Mouse (Mus musculus) stomach, embryonic 16.5 days (tissue): ENCODE results near the gene Olfr1306. TPM values are rescaled to one million over a fixed set of nuclear protein-coding genes. Genes with fewer than 3 reads are reported as not detected.

Experiments
- ATAC-seq: fragments of 200-750 bp; cut with Nextera tagmentation; 2 replicates; pipeline ENCODE4 v1.8.0; 2017; ENCODE audit warnings: moderate number of reproducible peaks, moderate TSS enrichment; ENCODE audit not compliant: insufficient read depth, low FRiP score
- H3K27ac ChIP-seq: fragments of 300-500 bp; sonication (generic); 2 replicates; pipeline ENCODE4 v1.5.1; 2014; ENCODE audit warnings: low read length
- H3K27me3 ChIP-seq: fragments of 300-500 bp; sonication (generic); 2 replicates; pipeline ENCODE4 v1.6.1; 2014; ENCODE audit warnings: low read length, control low read depth, mixed read lengths; ENCODE audit not compliant: control insufficient read depth, insufficient read depth
- H3K36me3 ChIP-seq: fragments of 300-500 bp; sonication (generic); 2 replicates; pipeline ENCODE4 v1.6.1; 2014; ENCODE audit warnings: low read length; ENCODE audit not compliant: control insufficient read depth, insufficient read depth
- H3K4me1 ChIP-seq: fragments of 300-500 bp; sonication (generic); 2 replicates; pipeline ENCODE4 v1.6.1; 2014; ENCODE audit warnings: low read length, control low read depth, mixed read lengths; ENCODE audit not compliant: control insufficient read depth, insufficient read depth
- H3K4me2 ChIP-seq: fragments of 300-500 bp; sonication (generic); 2 replicates; pipeline ENCODE4 v1.6.1; 2014; ENCODE audit warnings: low read depth, low read length, mixed read lengths
- H3K4me3 ChIP-seq: fragments of 300-500 bp; sonication (generic); replicated peaks from 2 replicates; pipeline ENCODE4 v1.5.1; 2014; ENCODE audit warnings: mild to moderate bottlenecking, low read length
- H3K9ac ChIP-seq: fragments of 300-500 bp; sonication (generic); 2 replicates; pipeline ENCODE4 v1.6.1; 2014; ENCODE audit warnings: low read length
- H3K9me3 ChIP-seq: fragments of 300-500 bp; sonication (generic); replicated peaks from 2 replicates; pipeline ENCODE4 v1.6.1; 2016; ENCODE audit warnings: low read length, control low read depth; ENCODE audit not compliant: control insufficient read depth
- WGBS: fragments of 180-500 bp; shearing (Covaris S2); extraction: QIAGEN DNeasy Blood & Tissue Kit; methylation state at CpG from one replicate; pipeline ENCODE4 v1.1.7; 2014; 5-methylcytosine and 5-hydroxymethylcytosine counted together
- polyA plus RNA-seq: library from polyadenylated mRNA; unstranded; fragments of >200 nt; fragmentation: Nextera tagmentation; extraction: Ambion mirVana; gene quantifications from 2 replicates; pipeline ENCODE4 v1.2.1, GENCODE M21; 2015

Olfr1306 gene
- not detected in 2 replicates for polyA plus RNA-seq

DNA sequence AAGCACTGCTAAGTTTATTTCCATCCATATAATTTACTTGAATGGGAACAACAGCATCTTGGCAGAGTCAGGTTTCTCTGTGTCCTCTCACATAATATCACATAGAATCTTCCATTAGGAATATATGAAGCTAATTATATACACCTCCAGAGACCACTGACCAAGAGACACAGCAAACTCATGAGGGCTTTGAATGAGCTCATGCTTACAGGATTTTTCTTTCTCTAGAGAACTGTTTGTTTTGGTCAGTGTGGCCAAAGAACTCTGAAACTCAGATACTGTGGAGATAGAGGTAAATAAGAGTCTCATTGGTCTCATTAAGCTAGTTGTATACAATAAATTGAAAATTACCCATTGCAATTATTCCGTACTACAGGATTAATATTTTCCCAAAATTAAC is at the start of gene Olfr1306:
Gene Olfr1306, minus strand, starts transcription at position 101 of the 400 bp plus-strand sequence.
- Histone ChIP-seq H3K36me3 (no peaks in the 10 kb centered on the region), H3K4me1 (no peaks in the 10 kb centered on the region), H3K9me3 (no peaks in the 10 kb centered on the region), H3K27me3 (no peaks in the 10 kb centered on the region), H3K4me3 (no peak within 1 kb of the TSS), H3K4me2 (no peak within 1 kb of the TSS), H3K9ac (no peak within 1 kb of the TSS), H3K27ac (no peak within 1 kb of the TSS)
- no peak for ATAC-seq
- 71% methylated on average over 1 of the region's 1 CpGs for WGBS

DNA sequence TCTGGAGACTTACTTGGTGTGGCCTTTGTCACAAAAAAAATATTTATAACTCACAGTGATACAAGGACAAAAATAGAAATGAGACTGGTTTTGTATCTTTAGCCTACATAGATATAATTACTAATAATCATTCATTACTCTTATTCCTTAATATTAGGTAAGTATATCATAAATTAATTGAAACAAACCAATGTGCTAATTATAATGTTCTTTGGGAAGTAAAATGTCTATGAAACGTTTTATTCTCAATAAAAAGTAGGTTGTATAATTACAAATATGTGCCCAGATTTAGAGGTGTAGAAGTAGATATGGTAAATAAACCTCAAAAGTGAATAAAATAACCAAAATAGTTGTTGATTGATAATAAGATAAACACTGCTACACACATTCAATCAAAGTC is 48.8 kb upstream of the Olfr1306 start, which contains the start of gene Olfr1308:
Gene Olfr1308, minus strand, starts transcription at position 101 of the 400 bp plus-strand sequence.
- no peak within 1 kb of the TSS for H3K4me3 ChIP-seq
- 59% methylated on average over 1 of the region's 1 CpGs for WGBS
- H3K27me3 ChIP-seq = no peaks in the 10 kb centered on the region
- no peaks in the 10 kb centered on the region for H3K4me1 ChIP-seq
- H3K9ac ChIP-seq = no peak within 1 kb of the TSS
- no peak for ATAC-seq
- no peak within 1 kb of the TSS for H3K4me2 ChIP-seq
- no peaks in the 10 kb centered on the region for H3K36me3 ChIP-seq
- H3K9me3 ChIP-seq = no peaks in the 10 kb centered on the region
- H3K27ac ChIP-seq = no peak within 1 kb of the TSS

DNA sequence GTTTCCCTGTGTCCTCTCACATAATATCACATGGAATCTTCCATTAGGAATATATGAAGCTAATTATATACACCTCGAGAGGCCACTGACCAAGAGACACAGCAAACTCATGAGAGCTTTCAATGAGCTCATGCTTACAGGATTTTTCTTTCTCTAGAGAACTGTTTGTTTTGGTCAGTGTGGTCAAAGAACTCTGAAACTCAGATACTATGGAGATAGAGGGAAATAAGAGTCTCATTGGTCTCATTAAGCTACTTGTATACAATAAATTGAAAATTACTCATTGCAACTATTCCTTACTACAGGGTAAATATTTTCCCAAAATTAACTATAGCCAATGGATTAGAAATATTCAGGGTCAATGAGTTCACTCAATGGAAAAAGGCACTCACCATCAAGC is 33.3 kb upstream of the Olfr1306 start, which contains the start of gene Olfr1307:
Gene Olfr1307, minus strand, starts transcription at position 101 of the 400 bp plus-strand sequence.
- no peak within 1 kb of the TSS for H3K4me3 ChIP-seq
- H3K27me3 ChIP-seq = no peaks in the 10 kb centered on the region
- no peak for ATAC-seq
- H3K27ac ChIP-seq = no peak within 1 kb of the TSS
- 80% methylated on average over 1 of the region's 1 CpGs for WGBS
- no peaks in the 10 kb centered on the region for H3K36me3 ChIP-seq
- H3K9me3 ChIP-seq = no peaks in the 10 kb centered on the region
- H3K4me1 ChIP-seq = no peaks in the 10 kb centered on the region
- H3K9ac ChIP-seq = no peak within 1 kb of the TSS
- H3K4me2 ChIP-seq = no peak within 1 kb of the TSS

DNA sequence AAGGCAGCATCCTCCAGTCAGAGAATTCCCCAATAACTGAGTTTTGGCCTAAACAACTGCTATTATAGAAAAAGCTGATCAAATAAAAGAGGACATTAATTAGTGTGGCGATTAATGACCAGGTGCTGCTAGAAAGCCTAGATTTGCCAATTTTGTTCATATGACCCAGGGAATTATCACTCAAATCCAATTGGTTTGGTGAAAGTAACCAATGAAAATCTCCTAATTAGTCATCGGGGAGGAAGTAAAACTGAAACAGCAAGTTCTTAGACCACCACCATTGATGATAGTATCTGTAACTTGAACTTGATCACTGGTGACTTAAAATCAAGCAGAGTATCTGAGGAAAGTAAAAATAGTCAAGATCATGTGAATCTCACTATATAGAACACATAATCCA is 39.0 kb downstream of the Olfr1306 start, which contains the start of gene Olfr1305:
Gene Olfr1305, minus strand, starts transcription at position 101 of the 400 bp plus-strand sequence.
- H3K27ac ChIP-seq = no peak within 1 kb of the TSS
- H3K27me3 ChIP-seq = no peaks in the 10 kb centered on the region
- H3K9me3 ChIP-seq = no peaks in the 10 kb centered on the region
- H3K4me1 ChIP-seq = no peaks in the 10 kb centered on the region
- no peak within 1 kb of the TSS for H3K9ac ChIP-seq
- no peaks in the 10 kb centered on the region for H3K36me3 ChIP-seq
- ATAC-seq = no peak
- no peak within 1 kb of the TSS for H3K4me2 ChIP-seq
- H3K4me3 ChIP-seq = no peak within 1 kb of the TSS
- WGBS = 95% methylated on average over 2 of the region's 2 CpGs

Other genes with a start within 250 kb of the Olfr1306 start
- gene Olfr1301, start 165.3 kb downstream of the Olfr1306 start, polyA plus RNA-seq = not detected in 2 replicates
- gene Olfr1302, start 138.8 kb downstream of the Olfr1306 start, polyA plus RNA-seq = not detected in 2 replicates
- not detected in 2 replicates for gene Olfr1303, start 95.9 kb downstream of the Olfr1306 start, polyA plus RNA-seq
- gene Olfr1305, start 39.1 kb downstream of the Olfr1306 start, polyA plus RNA-seq = not detected in 2 replicates
- gene Olfr1307, start 33.2 kb upstream of the Olfr1306 start, polyA plus RNA-seq = not detected in 2 replicates
- gene Olfr1308, start 48.7 kb upstream of the Olfr1306 start, polyA plus RNA-seq = not detected in 2 replicates
- gene Olfr1309, start 74.0 kb upstream of the Olfr1306 start, polyA plus RNA-seq = not detected in 2 replicates
- gene Olfr1310, start 96.4 kb upstream of the Olfr1306 start, polyA plus RNA-seq = not detected in 2 replicates
- gene Olfr1311, start 108.1 kb upstream of the Olfr1306 start, polyA plus RNA-seq = not detected in 2 replicates
- gene Olfr1312, start 134.0 kb upstream of the Olfr1306 start, polyA plus RNA-seq = not detected in 2 replicates
- gene Olfr1313, start 161.6 kb upstream of the Olfr1306 start, polyA plus RNA-seq = not detected in 2 replicates
- gene Olfr1314, start 180.5 kb upstream of the Olfr1306 start, polyA plus RNA-seq = not detected in 2 replicates
- gene Olfr1315-ps1, start 199.2 kb upstream of the Olfr1306 start, polyA plus RNA-seq = not detected in 2 replicates
- gene Olfr1316, start 218.7 kb upstream of the Olfr1306 start, polyA plus RNA-seq = not detected in 2 replicates
- not detected in 2 replicates for gene Olfr1317, start 224.1 kb upstream of the Olfr1306 start, polyA plus RNA-seq
- gene Olfr1318, start 237.9 kb upstream of the Olfr1306 start, polyA plus RNA-seq = not detected in 2 replicates